Mouse (Mus musculus) lung, postnatal 0 days (tissue): ENCODE measurements at regions not wholly inside any gene's neighbourhood (a gene's known extent, or its start where the extent isn't known, plus 50 kb on each side); places are given as distances from the start of the nearest gene placed in this dataset.
A peak's percentile ranks its signal among the peaks of the same experiment; 100 is the strongest.
"Not testable (repeated sequence)": the region's sequence is repeated elsewhere in the genome, so short reads cannot be mapped to it uniquely, and the experiment has no call there.

Experiments used
- ATAC-seq: fragments of 200-750 bp; cut with Nextera tagmentation; 2 replicates; pipeline ENCODE4 v1.8.0; 2017; ENCODE audit warnings: moderate library complexity
- DNase-seq: peaks from one replicate; pipeline ENCODE4 v3.0.0-alpha.2; 2016; ENCODE audit warnings: low spot score
- H3K27ac ChIP-seq: fragments of 300-500 bp; sonication (generic); 2 replicates; pipeline ENCODE4 v1.5.1; 2014; ENCODE audit warnings: antibody characterized with exemption, mild to moderate bottlenecking, low read length, mixed read lengths
- H3K27me3 ChIP-seq: fragments of 300-500 bp; sonication (generic); replicated peaks from 2 replicates; pipeline ENCODE4 v1.6.1; 2014; ENCODE audit warnings: low read length, mixed read lengths; ENCODE audit not compliant: insufficient read depth
- H3K36me3 ChIP-seq: fragments of 300-500 bp; sonication (generic); 2 replicates; pipeline ENCODE4 v1.6.1; 2014; ENCODE audit warnings: low read length, mixed read lengths; ENCODE audit not compliant: insufficient read depth
- H3K4me1 ChIP-seq: fragments of 300-500 bp; sonication (generic); 2 replicates; pipeline ENCODE4 v1.6.1; 2014; ENCODE audit warnings: antibody characterized with exemption, low read depth, low read length, mixed read lengths; ENCODE audit not compliant: insufficient read depth
- H3K4me2 ChIP-seq: fragments of 300-500 bp; sonication (generic); replicated peaks from 2 replicates; pipeline ENCODE4 v1.6.1; 2014; ENCODE audit warnings: low read depth, mild to moderate bottlenecking, low read length, moderate library complexity, mixed read lengths
- H3K4me3 ChIP-seq: fragments of 300-500 bp; sonication (generic); 2 replicates; pipeline ENCODE4 v1.5.1; 2014; ENCODE audit warnings: low read depth, low read length
- H3K9ac ChIP-seq: fragments of 300-500 bp; sonication (generic); replicated peaks from 2 replicates; pipeline ENCODE4 v1.6.1; 2014; ENCODE audit warnings: low read depth, mild to moderate bottlenecking
- H3K9me3 ChIP-seq: fragments of 300-500 bp; sonication (generic); 2 replicates; pipeline ENCODE4 v1.6.1; 2016; ENCODE audit warnings: low read length, mixed read lengths
- CTCF ChIP-seq: IDR thresholded peaks from 2 replicates; pipeline ENCODE4 v1.5.1; 2016; ENCODE audit warnings: antibody characterized with exemption, mild to moderate bottlenecking
- EP300 ChIP-seq: IDR thresholded peaks from 2 replicates; pipeline ENCODE4 v1.6.1; 2016; ENCODE audit warnings: antibody characterized with exemption, mild to moderate bottlenecking, control low read depth
- WGBS: fragments of 180-500 bp; shearing (Covaris S2); extraction: QIAGEN DNeasy Blood & Tissue Kit; methylation state at CpG from one replicate; pipeline ENCODE4 v1.1.7; 2014; 5-methylcytosine and 5-hydroxymethylcytosine counted together

- 10% methylated on average over 7 of the region's 7 CpGs for WGBS
Observed at GRCm38 (mm10) chr15:41325633-41326252, 1191.6 kb downstream of the 9330182O14Rik start.

DNA sequence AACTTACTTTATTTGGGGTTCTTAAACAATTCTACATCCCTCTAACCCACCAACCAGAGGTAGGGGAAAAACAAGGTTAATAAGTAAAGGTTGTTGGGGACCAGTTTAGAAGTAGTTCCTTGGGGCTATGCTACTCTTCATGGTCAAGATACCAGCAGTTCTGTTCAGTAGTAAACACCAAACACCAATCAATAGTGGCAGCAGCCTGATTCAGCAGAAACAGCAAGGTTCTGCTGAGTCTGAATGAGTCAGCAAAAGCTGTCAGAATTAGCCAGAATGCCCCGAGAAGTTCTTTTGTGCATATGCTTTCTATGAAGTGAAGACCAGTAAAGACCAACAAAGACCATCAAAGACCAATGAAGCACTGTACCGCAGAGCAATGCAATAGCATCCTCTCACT is 1195.1 kb downstream of the 9330182O14Rik start:
- Histone ChIP-seq H3K27me3 (no peaks in the 10 kb centered on the region), H3K9me3 (no peaks in the 10 kb centered on the region), H3K27ac (no peak overlapping the region), H3K9ac (no peak overlapping the region), H3K36me3 (no peaks in the 10 kb centered on the region), H3K4me1 (no peaks in the 10 kb centered on the region), H3K4me2 (no peak overlapping the region), H3K4me3 (no peak overlapping the region)
- no peak for ATAC-seq
- 77% methylated on average over 2 of the region's 2 CpGs for WGBS
- DNase-seq = no peak
- TF ChIP-seq EP300 = no peak
- no peak for TF ChIP-seq CTCF

More at GRCm38 (mm10) chr15:41325633-41326252, 1191.6 kb downstream of the 9330182O14Rik start:
- no peak overlapping the region for H3K4me3 ChIP-seq
- no peaks in the 10 kb centered on the region for H3K4me1 ChIP-seq
- DNase-seq = peak; percentile 80
- H3K9ac ChIP-seq = no peak overlapping the region
- no peaks in the 10 kb centered on the region for H3K27me3 ChIP-seq
- TF ChIP-seq EP300 = no peak
- TF ChIP-seq CTCF = peak; percentile 77
- H3K27ac ChIP-seq = no peak overlapping the region
- no peak for ATAC-seq
- no peaks in the 10 kb centered on the region for H3K9me3 ChIP-seq
- no peak overlapping the region for H3K4me2 ChIP-seq
- H3K36me3 ChIP-seq = no peaks in the 10 kb centered on the region

DNA sequence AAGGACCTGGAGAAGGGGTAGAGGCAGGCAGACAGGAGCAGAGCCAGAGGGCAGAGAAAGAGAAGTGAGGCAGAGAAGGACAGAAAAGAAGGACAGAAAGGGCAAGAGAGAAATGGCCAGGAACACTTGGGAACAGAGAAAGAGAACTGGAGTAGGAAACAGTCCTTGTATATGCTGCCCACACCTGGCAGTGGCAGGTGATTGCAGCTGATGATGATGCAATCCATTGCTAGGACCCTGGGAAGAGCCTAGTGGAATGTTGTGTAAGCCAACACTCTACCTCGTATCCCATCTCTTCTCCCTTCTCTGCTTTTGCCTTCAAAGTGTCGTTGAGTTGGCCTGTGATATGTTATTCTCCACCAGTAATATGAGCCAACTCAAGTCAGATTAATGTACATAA is 1195.9 kb downstream of the 9330182O14Rik start:
- Histone ChIP-seq H3K4me2 (no peak overlapping the region), H3K4me3 (no peak overlapping the region), H3K4me1 (no peaks in the 10 kb centered on the region), H3K27ac (no peak overlapping the region), H3K27me3 (no peaks in the 10 kb centered on the region), H3K9ac (no peak overlapping the region), H3K9me3 (no peaks in the 10 kb centered on the region), H3K36me3 (no peaks in the 10 kb centered on the region)
- ATAC-seq (no peak), DNase-seq (peak; percentile 18)
- 32% methylated on average over 2 of the region's 2 CpGs for WGBS
- no peak for TF ChIP-seq EP300
- peak; percentile 51 for TF ChIP-seq CTCF

GRCm38 (mm10) chr15:41332451-41332850 is 1198.3 kb downstream of the 9330182O14Rik start:
- Histone ChIP-seq H3K9me3 (no peaks in the 10 kb centered on the region), H3K27ac (no peak overlapping the region), H3K27me3 (no peaks in the 10 kb centered on the region), H3K4me1 (no peaks in the 10 kb centered on the region), H3K4me2 (no peak overlapping the region), H3K9ac (no peak overlapping the region), H3K36me3 (no peaks in the 10 kb centered on the region), H3K4me3 (no peak overlapping the region)
- WGBS = 90% methylated on average over 1 of the region's 1 CpGs
- ATAC-seq (no peak), DNase-seq (no peak)
- TF ChIP-seq EP300 = no peak
- no peak for TF ChIP-seq CTCF

DNA sequence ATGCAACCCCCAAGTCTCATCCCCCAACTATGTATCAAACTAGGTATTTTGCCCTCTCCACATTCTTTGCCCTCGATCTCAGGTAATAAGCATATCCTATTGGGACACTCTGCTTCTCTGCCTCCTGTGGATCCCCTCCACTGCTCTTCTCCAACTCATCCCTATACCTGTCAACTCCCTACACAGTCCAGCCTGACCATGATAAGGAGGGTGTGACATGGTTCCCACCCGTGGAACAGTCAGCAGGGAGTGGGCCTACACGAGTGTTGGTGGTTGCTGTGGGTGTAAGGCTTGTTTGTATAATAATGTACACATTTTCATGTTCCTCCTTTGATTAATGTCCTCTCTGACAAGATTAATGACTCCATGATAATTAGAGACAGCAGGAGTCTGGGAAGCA is 1199.0 kb downstream of the 9330182O14Rik start:
- no peak for DNase-seq
- H3K4me1 ChIP-seq = no peaks in the 10 kb centered on the region
- TF ChIP-seq CTCF (no peak), EP300 (no peak)
- H3K9ac ChIP-seq = no peak overlapping the region
- no peaks in the 10 kb centered on the region for H3K9me3 ChIP-seq
- H3K36me3 ChIP-seq = no peaks in the 10 kb centered on the region
- no peak overlapping the region for H3K4me2 ChIP-seq
- ATAC-seq = no peak
- no peak overlapping the region for H3K27ac ChIP-seq
- 56% methylated on average over 3 of the region's 3 CpGs for WGBS
- no peak overlapping the region for H3K4me3 ChIP-seq
- H3K27me3 ChIP-seq = no peaks in the 10 kb centered on the region

DNA sequence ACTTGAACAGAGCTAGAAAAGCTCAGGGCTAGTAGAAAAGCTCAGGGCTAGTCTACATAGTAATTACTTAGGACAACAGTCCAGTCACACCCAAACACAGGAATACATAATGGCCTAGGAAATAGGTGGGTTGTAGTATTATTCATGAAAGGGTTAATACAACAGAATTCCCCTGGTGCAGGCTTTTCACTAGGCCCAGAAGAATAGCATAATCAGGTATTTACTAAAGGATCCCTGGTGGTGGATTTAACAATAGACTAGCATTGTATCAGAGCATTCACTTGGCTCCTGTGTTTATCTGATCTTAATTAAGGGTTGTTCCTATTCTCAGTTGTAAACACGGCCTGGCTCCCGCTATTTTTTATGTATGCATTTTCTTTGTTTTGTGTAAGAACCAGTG is 1206.5 kb downstream of the 9330182O14Rik start:
- H3K9ac ChIP-seq, ATAC-seq, H3K27me3 ChIP-seq, H3K36me3 ChIP-seq, H3K4me3 ChIP-seq, H3K4me2 ChIP-seq, H3K27ac ChIP-seq, DNase-seq, H3K9me3 ChIP-seq, H3K4me1 ChIP-seq: not testable (repeated sequence)
- 98% methylated on average over 2 of the region's 2 CpGs for WGBS

DNA sequence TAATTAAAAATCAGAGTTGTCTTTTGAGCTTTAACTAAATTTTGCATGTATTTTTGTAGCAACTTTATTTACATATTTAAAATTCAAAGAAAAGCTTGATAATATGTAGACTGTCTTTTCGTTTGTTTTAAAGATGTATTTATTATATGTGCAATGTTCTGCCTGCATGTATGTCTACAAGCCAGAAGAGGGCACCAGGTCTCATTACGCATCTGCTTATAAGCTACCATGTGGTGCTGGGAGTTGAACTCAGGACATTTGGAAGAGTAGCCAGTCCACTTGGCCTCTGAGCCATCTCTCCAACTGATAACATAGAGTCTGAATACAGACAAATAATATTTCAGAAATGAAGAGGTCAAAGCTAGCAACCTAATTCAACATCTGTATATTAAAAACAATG is 1211.4 kb downstream of the 9330182O14Rik start:
- no peak overlapping the region for H3K4me2 ChIP-seq
- no peak for DNase-seq
- 88% methylated on average over 2 of the region's 2 CpGs for WGBS
- H3K36me3 ChIP-seq = no peaks in the 10 kb centered on the region
- no peak overlapping the region for H3K4me3 ChIP-seq
- no peak overlapping the region for H3K27ac ChIP-seq
- no peak for ATAC-seq
- H3K9me3 ChIP-seq = no peaks in the 10 kb centered on the region
- no peak overlapping the region for H3K9ac ChIP-seq
- H3K27me3 ChIP-seq = no peaks in the 10 kb centered on the region
- H3K4me1 ChIP-seq = no peaks in the 10 kb centered on the region
- TF ChIP-seq CTCF (no peak), EP300 (no peak)
